Mouse (Mus musculus) MEL (cell line): ENCODE measurements at regions not wholly inside any gene's neighbourhood (a gene's known extent, or its start where the extent isn't known, plus 50 kb on each side); places are given as distances from the start of the nearest gene placed in this dataset.
A peak's percentile ranks its signal among the peaks of the same experiment; 100 is the strongest.

Source experiments
- DNase-seq: peaks from one replicate; pipeline ENCODE4 v3.0.0; 2011; ENCODE audit warnings: low read depth, low spot score
- H3K27ac ChIP-seq: 2 replicates; pipeline ENCODE4 v1.5.1; 2012; ENCODE audit warnings: low read depth, mild to moderate bottlenecking, control low read depth, low read length, moderate library complexity; ENCODE audit not compliant: control insufficient read depth
- H3K27me3 ChIP-seq, 2 experiments: fragments of 150-350 bp in 1 of 2; sonication (generic) in 1 of 2; 2 replicates each; pipeline ENCODE4 v1.6.1; 2012; ENCODE audit warnings: low read length in 2 of 2, mild to moderate bottlenecking in 2 of 2, improper control_type of control experiment in 1 of 2, moderate library complexity in 1 of 2; ENCODE audit not compliant: insufficient read depth in 2 of 2, control insufficient read depth in 1 of 2
- H3K36me3 ChIP-seq, 2 experiments: 2 replicates each; pipeline ENCODE4 v1.6.1; 2012 to 2014; ENCODE audit warnings: low read length in 2 of 2, improper control_type of control experiment in 1 of 2, inconsistent platforms in 1 of 2, mild to moderate bottlenecking in 1 of 2; ENCODE audit not compliant: insufficient read depth in 2 of 2, control insufficient read depth in 1 of 2
- H3K4me1 ChIP-seq, 2 experiments: fragments of 150-350 bp in 1 of 2; sonication (generic) in 1 of 2; 2 replicates each; pipeline ENCODE4 v1.6.1; 2012; ENCODE audit warnings: low read length in 2 of 2, improper control_type of control experiment in 1 of 2, mild to moderate bottlenecking in 1 of 2; ENCODE audit not compliant: insufficient read depth in 2 of 2, control insufficient read depth in 1 of 2
- H3K4me3 ChIP-seq, 2 experiments: fragments of 150-350 bp in 1 of 2; sonication (generic) in 1 of 2; 2 replicates each; pipeline ENCODE4 v1.5.1; 2012; ENCODE audit warnings: low read depth in 2 of 2, low read length in 2 of 2, mild to moderate bottlenecking in 2 of 2, moderate library complexity in 2 of 2, control low read depth in 1 of 2, improper control_type of control experiment in 1 of 2; ENCODE audit not compliant: control insufficient read depth in 1 of 2, insufficient read depth in 1 of 2
- H3K79me2 ChIP-seq: 2 replicates; pipeline ENCODE4 v1.6.1; 2012; ENCODE audit warnings: mild to moderate bottlenecking, low read length, moderate library complexity; ENCODE audit not compliant: control insufficient read depth, poor library complexity, insufficient read depth
- H3K9ac ChIP-seq: 2 replicates; pipeline ENCODE4 v1.6.1; 2012; ENCODE audit warnings: low read depth, mild to moderate bottlenecking, control low read depth, low read length, moderate library complexity; ENCODE audit not compliant: control insufficient read depth, poor library complexity, severe bottlenecking
- H3K9me3 ChIP-seq: fragments of 150-350 bp; sonication (generic); replicated peaks from 2 replicates; pipeline ENCODE4 v1.6.1; 2012; ENCODE audit warnings: mild to moderate bottlenecking, low read length, improper control_type of control experiment, moderate library complexity; ENCODE audit not compliant: insufficient read depth
- CHD1 ChIP-seq: IDR thresholded peaks from 2 replicates; pipeline ENCODE4 v1.6.1; 2012; ENCODE audit warnings: low read depth, mild to moderate bottlenecking, inconsistent platforms, low read length, improper control_type of control experiment
- CHD2 ChIP-seq: IDR thresholded peaks from 2 replicates; pipeline ENCODE4 v1.6.1; 2011; ENCODE audit warnings: low read length, improper control_type of control experiment
- CTCF ChIP-seq, 3 experiments: IDR thresholded peaks in 2 of 3; conservative IDR thresholded peaks in 1 of 3; 2 replicates each; pipeline ENCODE4 v1.5.1; 2011 to 2012; ENCODE audit warnings: low read length in 3 of 3, low read depth in 2 of 3, mild to moderate bottlenecking in 2 of 3, improper control_type of control experiment in 1 of 3, inconsistent platforms in 1 of 3, mixed read lengths in 1 of 3, moderate library complexity in 1 of 3; ENCODE audit not compliant: control insufficient read depth in 1 of 3, insufficient read depth in 1 of 3, poor library complexity in 1 of 3, severe bottlenecking in 1 of 3
- E2F4 ChIP-seq: IDR thresholded peaks from 2 replicates; pipeline ENCODE4 v1.6.1; 2011; ENCODE audit warnings: low read depth, low read length, improper control_type of control experiment, borderline replicate concordance
- EP300 ChIP-seq, 2 experiments: IDR thresholded peaks; 2 replicates each; pipeline ENCODE4 v1.6.1; 2011; ENCODE audit warnings: improper control_type of control experiment in 2 of 2, low read length in 2 of 2, low read depth in 1 of 2, mild to moderate bottlenecking in 1 of 2
- ETS1 ChIP-seq: IDR thresholded peaks from 2 replicates; pipeline ENCODE4 v1.6.1; 2012; ENCODE audit warnings: low read depth, mild to moderate bottlenecking, inconsistent platforms, low read length, improper control_type of control experiment, moderate library complexity
- GABPA ChIP-seq: IDR thresholded peaks from 2 replicates; pipeline ENCODE4 v1.6.1; 2012; ENCODE audit warnings: low read depth, mild to moderate bottlenecking, inconsistent platforms, low read length, improper control_type of control experiment, moderate library complexity
- GATA1 ChIP-seq: IDR thresholded peaks from 2 replicates; pipeline ENCODE4 v1.6.1; 2011; ENCODE audit warnings: low read depth, low read length, improper control_type of control experiment
- HCFC1 ChIP-seq: IDR thresholded peaks from 2 replicates; pipeline ENCODE4 v1.6.1; 2012; ENCODE audit warnings: low read depth, mild to moderate bottlenecking, inconsistent platforms, low read length, improper control_type of control experiment, moderate library complexity
- JUND ChIP-seq: IDR thresholded peaks from 2 replicates; pipeline ENCODE4 v1.6.1; 2011; ENCODE audit warnings: low read depth, mild to moderate bottlenecking, improper control_type of control experiment, low read length
- MAZ ChIP-seq: IDR thresholded peaks from 2 replicates; pipeline ENCODE4 v1.6.1; 2012; ENCODE audit warnings: low read depth, mild to moderate bottlenecking, inconsistent platforms, low read length, improper control_type of control experiment
- MXI1 ChIP-seq: IDR thresholded peaks from 2 replicates; pipeline ENCODE4 v1.6.1; 2011; ENCODE audit warnings: mild to moderate bottlenecking, low read depth, low read length, improper control_type of control experiment
- MYB ChIP-seq: IDR thresholded peaks from 2 replicates; pipeline ENCODE4 v1.6.1; 2011; ENCODE audit warnings: mild to moderate bottlenecking, low read depth, low read length, improper control_type of control experiment
- NRF1 ChIP-seq: IDR thresholded peaks from 2 replicates; pipeline ENCODE4 v1.6.1; 2014; ENCODE audit warnings: low read depth, mild to moderate bottlenecking, inconsistent platforms, low read length, improper control_type of control experiment, moderate library complexity; ENCODE audit not compliant: poor library complexity, insufficient read depth, severe bottlenecking
- POLR2A ChIP-seq, 2 experiments: IDR thresholded peaks; 2 replicates each; pipeline ENCODE4 v1.6.1; 2011 to 2012; ENCODE audit warnings: low read length in 2 of 2, mild to moderate bottlenecking in 2 of 2, control low read depth in 1 of 2, improper control_type of control experiment in 1 of 2, low read depth in 1 of 2, moderate library complexity in 1 of 2; ENCODE audit not compliant: control insufficient read depth in 1 of 2, insufficient read depth in 1 of 2, poor library complexity in 1 of 2
- POLR2AphosphoS2 ChIP-seq: IDR thresholded peaks from 2 replicates; pipeline ENCODE4 v1.6.1; 2011; ENCODE audit warnings: low read length, improper control_type of control experiment
- RAD21 ChIP-seq: IDR thresholded peaks from 2 replicates; pipeline ENCODE4 v1.6.1; 2011; ENCODE audit warnings: mild to moderate bottlenecking, low read depth, low read length, improper control_type of control experiment
- TCF12 ChIP-seq: IDR thresholded peaks from 2 replicates; pipeline ENCODE4 v1.6.1; 2014; ENCODE audit warnings: low read depth, mild to moderate bottlenecking, inconsistent platforms, low read length, improper control_type of control experiment, moderate library complexity
- UBTF ChIP-seq: IDR thresholded peaks from 2 replicates; pipeline ENCODE4 v1.6.1; 2012; ENCODE audit warnings: low read depth, mild to moderate bottlenecking, inconsistent platforms, low read length, improper control_type of control experiment, moderate library complexity, borderline replicate concordance; ENCODE audit not compliant: insufficient read depth
- USF1 ChIP-seq: IDR thresholded peaks from 2 replicates; pipeline ENCODE4 v1.6.1; 2014; ENCODE audit warnings: low read depth, mild to moderate bottlenecking, inconsistent platforms, low read length, improper control_type of control experiment, moderate library complexity
- ZKSCAN1 ChIP-seq: IDR thresholded peaks from 2 replicates; pipeline ENCODE4 v1.6.1; 2012; ENCODE audit warnings: low read depth, mild to moderate bottlenecking, inconsistent platforms, low read length, improper control_type of control experiment, moderate library complexity
- ZMIZ1 ChIP-seq: IDR thresholded peaks from 2 replicates; pipeline ENCODE4 v1.6.1; 2012; ENCODE audit warnings: low read depth, mild to moderate bottlenecking, inconsistent platforms, low read length, improper control_type of control experiment, moderate library complexity
- ZNF384 ChIP-seq: IDR thresholded peaks from 2 replicates; pipeline ENCODE4 v1.6.1; 2012; ENCODE audit warnings: low read depth, mild to moderate bottlenecking, inconsistent platforms, low read length, improper control_type of control experiment

- DNase-seq = peak; percentile 51
- no peak overlapping the region for H3K27ac ChIP-seq
- H3K9ac ChIP-seq = no peak overlapping the region
- no peak overlapping the region for H3K4me3 ChIP-seq
- H3K9me3 ChIP-seq = no peaks in the 10 kb centered on the region
- H3K4me1 ChIP-seq = peaks cover 0 to 3% of the 10 kb centered on the region in 2 experiments; a peak in 1 of 4 replicates
- H3K27me3 ChIP-seq = no peaks in the 10 kb centered on the region
- H3K36me3 ChIP-seq = no peaks in the 10 kb centered on the region
- TF ChIP-seq MXI1 (no peak; the same call in 1 of the 2 replicates), CHD1 (no peak), GABPA (no peak), ZMIZ1 (no peak), USF1 (no peak), ZNF384 (0 out of 2 replicates have a peak, but pooled peaks have one; percentile 61), ZKSCAN1 (no peak), CHD2 (no peak), POLR2A (IDR thresholded peaks at IDR 0.05; ENCODE audit: control insufficient read depth in 1 of 2, insufficient read depth in 1 of 2, low read depth in 1 of 2, low read length in 2 of 2, poor library complexity in 1 of 2) (no peak), MYB (peak; percentile 54; the same call in 1 of the 2 replicates), HCFC1 (no peak), GATA1 (peak; percentile 46), E2F4 (no peak), MAZ (no peak), TCF12 (peak; percentile 67; the same call in 1 of the 2 replicates), EP300 (IDR thresholded peaks at IDR 0.05; ENCODE audit: low read depth in 1 of 2, low read length in 2 of 2) (peak; percentile 66 to 79), RAD21 (no peak), ETS1 (no peak)
- H3K79me2 ChIP-seq = no peaks in the 10 kb centered on the region
These were observed 1258.5 kb downstream of the Tbl1xr1 start for GRCm38 (mm10) chr3:23334958-23335357.

GRCm38 (mm10) chr3:23374341-23374740 lies 1297.9 kb downstream of the Tbl1xr1 start:
- Histone ChIP-seq H3K79me2 (no peaks in the 10 kb centered on the region), H3K36me3 (no peaks in the 10 kb centered on the region), H3K27ac (no peak overlapping the region), H3K4me1 (no peaks in the 10 kb centered on the region), H3K9me3 (no peaks in the 10 kb centered on the region), H3K4me3 (no peak overlapping the region), H3K9ac (no peak overlapping the region), H3K27me3 (no peaks in the 10 kb centered on the region)
- TF ChIP-seq JUND (no peak), ZMIZ1 (no peak), NRF1 (no peak), ETS1 (no peak), TCF12 (no peak), MXI1 (no peak), UBTF (no peak), POLR2AphosphoS2 (no peak), CTCF (IDR thresholded peaks at IDR 0.05 in 2 of 3, conservative IDR thresholded peaks at IDR 0.05 in 1 of 3; ENCODE audit: control insufficient read depth in 1 of 3, insufficient read depth in 1 of 3, low read depth in 2 of 3, low read length in 3 of 3, poor library complexity in 1 of 3, severe bottlenecking in 1 of 3) (no peak), GABPA (no peak)
- DNase-seq = no peak
